Mouse (Mus musculus) urinary bladder, postnatal 4 days (tissue): ENCODE data around the gene Pawr.

Experiments
- DNase-seq, 2 experiments: peaks; one replicate each; pipeline ENCODE4 v3.0.0; 2021 to 2022; ENCODE audit warnings: low spot score in 2 of 2

Gene Pawr

DNA sequence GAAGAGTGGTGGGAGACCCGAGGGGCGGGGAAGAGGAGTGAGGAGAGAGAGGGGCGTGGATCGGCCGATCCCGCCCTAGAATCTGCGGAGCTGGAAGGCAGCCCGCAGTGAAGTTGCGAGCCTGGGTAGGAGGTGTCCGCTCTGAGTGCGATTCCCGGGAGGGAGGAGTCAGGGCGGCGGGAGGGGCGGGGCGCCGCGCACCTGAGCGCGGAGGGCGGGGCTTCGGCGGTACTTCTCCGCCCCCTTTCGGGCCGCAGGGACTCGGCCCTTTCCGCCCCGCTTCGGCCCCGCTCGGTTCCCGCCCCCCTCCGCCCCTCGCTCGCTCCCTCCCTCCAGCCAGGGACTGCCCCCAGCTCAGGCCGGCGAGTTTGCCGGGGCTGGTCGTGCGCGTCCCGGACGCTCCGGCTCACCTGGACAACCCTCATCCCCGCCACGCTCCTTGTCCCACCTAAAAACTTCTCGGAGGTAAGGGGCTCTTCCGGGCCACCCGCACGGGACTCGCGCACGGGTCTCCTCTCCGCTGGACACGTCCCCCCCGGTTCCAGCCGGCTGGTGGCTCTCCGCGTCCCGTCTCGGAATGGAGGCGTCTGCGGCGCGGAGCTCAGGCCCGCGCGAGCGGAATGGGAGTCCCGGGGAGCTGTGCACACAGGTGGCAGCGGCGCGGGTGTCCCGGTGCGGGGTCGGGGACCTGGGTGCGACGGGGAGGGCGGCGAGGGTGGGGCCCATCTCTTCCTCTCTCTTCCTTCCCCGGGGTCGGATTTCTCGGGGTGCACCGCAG, at the start of gene Pawr:
Gene Pawr, plus strand, starts transcription at position 338 of the 778 bp plus-strand sequence.
- DNase-seq = peak; percentile 79 to 85

DNA sequence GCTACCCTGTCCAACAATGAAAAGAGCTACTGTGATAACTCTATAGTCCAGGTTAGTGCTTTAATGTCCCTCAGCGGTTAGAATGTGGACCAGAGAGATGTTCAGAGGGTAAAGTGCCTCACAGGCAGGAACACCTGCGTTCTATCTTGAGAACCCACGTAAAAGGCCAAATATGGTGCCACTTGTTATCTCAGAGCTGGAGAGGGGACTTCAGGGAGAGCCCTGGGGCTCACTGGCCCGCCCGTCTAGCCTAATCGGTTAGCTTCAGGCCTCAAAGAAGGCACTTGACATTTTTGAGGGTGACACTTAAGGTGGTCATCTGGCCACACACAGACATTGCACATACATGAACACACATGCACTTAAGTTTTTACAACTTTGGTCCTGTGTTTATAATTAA, 49.6 kb upstream of the Pawr start:
- no peak for DNase-seq

DNA sequence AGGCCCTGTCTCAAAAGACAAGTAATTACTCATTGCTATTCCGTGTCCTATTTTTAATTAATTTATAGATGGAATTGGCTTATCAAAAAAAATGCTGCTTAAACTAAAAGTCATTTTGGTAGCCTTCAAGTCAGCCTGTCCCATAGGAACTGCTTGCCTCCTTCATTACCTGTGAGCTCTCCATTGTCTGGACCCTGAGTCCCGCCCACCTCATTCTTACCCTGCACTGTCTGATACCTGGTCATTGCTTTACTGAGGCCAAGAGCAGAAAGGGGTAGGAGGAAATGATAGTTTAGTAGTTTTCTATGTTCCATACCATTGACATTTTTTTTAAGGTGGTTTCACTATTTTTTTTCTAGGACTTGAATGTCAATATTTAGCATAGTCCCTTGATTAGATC, 48.5 kb upstream of the Pawr start:
- no peak for DNase-seq

DNA sequence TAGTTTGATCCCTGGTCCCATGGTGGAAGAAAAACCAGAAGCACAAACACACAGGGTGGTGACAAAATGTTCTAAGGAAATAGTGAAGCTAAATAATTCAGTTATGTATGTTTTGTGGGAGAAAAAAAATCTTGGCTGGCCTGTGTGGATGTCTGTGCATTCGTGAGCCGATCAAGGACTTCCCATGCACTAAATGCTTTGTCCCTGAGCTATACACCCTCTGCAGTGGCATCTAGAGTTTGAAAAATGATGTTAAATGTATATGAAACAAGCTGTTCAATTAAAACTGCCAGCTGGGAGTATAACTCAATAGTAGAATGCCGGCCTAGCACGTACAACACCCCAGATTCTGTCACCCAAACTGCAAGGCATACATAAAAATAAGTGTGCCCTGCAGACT, 48.1 kb upstream of the Pawr start:
- DNase-seq = no peak

DNA sequence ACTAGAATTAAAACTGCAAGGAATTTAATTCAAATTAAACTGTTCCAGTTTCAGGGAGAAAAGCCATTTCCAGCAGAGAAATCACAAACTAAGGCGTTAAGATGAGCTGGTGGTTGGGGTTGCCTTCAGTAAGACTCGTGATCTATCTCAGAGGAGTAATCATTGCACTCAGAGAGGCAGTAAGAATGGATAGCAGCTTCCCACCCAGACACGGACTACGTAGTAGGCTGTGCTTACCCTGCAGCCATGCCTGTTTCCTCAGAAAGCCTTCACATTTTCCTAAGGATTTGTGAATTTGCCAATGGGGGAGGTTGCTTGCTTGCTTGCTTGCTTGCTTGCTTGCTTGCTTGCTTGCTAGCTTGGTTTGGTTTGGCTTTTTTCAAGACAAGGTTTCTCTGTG, 47.5 kb upstream of the Pawr start:
- DNase-seq = no peak

DNA sequence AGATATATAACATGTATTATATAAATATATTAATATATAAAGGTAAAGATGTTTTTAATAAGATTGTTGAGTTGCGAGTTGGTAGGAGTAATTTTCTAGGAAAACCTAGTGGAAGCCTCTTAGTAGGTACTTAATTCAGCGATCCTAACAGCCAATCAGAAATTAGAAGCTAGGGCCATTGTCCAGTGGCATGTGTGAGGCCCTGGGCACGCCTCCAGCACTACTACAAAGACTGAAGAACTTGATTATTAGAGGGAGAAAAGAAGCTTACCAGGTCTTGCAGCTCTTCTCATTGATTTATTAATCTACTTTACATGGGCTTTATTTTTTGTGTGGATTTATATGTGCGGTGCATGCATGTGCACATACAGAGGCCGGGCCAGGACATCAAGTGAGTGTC, 46.9 kb upstream of the Pawr start:
- no peak for DNase-seq

DNA sequence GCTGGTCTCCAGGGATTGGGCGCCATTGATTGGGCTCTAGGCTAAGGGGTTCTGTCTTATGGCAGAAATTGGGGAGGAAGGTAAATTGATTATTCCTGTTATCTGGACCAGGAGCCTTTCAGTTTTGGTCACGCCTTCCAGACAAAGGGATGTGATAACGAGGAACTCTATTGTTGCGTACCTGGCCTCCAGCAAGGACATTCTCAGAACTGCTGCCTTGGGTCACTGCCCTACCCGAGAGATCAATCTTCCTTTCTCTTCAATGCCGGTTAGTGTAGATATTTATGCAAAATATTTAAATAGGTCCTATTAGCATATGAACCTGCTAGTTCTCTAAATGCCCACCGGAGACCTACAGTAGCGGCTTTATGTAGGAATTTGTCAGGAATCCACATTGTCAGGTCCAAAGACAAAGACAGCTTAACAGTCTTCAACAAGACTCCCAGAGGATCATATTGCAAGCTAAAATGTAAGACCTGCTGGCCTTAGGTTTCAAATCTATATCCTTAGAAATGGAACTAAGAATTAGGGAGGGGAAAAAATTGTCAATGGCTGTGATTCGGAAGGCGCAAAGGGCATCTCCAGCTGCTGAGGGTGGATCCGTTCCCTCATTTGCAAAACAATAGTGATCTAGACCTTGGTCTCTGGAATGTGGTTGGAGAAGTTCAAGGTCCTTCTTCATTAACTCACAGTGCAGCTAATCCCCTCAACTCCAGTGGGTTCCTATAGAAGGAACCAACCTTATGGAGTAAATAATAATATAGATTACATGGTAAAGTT, 45.1 kb upstream of the Pawr start:
- DNase-seq = no peak

DNA sequence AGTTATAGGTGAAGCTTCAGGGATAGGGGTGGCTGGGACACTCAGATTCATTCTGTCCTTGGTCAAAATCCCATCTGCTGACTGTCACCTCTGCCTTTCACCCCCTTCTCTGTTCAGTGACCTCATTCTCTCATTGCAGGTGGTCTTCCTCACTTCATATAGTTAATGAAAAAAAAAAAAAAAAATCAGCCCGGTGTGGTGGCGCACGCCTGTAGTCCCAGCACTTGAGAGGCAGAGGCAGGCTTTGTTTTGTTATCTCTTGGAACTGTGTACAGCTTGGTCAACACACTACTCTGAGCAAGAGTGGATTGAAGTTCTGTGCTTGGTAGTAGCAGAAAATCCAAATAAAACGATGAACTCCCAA, 44.5 kb upstream of the Pawr start:
- no peak for DNase-seq

DNA sequence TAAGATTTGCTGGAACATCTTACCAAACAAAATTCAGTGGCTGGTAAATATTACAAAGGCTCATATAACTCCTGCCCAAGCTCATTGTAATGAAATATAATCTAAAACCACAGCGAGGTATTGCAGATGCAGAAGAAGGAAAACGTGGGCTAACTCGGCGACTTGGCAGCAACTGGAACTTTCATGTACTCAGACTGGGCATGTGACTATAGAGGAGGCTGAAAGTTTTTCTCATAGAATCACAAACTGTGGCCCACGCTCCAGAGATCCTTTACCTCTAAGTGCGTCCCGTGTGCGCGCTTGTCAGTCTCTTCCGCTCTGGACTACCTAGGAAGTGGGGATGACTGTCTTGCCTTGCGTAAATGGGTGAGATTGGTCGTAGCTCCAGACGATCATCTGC, 41.9 kb upstream of the Pawr start:
- no peak for DNase-seq

DNA sequence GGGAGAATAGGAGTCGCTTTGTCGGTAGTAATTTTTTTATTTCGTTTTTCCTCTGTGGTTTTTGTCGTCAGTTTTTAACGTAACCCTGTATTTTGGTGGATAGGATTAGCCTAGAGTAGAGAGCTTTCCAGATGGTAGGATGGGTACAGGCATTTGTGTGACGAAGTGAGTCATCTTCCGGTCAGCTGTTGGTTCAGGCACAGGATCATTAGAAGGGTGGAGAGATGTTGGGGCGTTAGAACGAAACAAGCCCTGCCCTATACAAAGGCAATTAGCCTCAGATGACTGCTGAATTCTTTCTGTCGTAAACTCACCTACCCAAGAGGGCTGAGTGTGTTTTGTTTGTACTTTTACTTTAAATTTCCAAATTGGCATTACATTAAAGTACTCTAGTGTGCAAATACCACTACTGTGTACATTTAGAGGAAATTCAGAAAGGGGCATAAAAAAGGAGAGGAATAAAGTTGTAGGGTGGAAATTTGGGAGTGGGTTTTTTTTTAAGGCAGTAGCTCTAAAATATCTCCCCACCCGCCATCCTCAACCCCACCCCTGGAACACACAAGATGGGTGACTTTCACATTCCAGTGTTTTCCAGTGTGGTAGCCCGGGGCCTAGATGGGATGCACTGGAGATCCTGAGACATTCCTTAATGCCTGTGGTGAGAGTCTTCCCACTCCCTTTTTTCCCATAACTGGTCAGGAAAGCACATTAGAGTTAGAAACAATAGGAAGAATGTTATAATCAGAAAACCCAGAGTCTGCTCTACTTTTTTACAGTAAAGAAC, 40.0 kb upstream of the Pawr start:
- no peak for DNase-seq

DNA sequence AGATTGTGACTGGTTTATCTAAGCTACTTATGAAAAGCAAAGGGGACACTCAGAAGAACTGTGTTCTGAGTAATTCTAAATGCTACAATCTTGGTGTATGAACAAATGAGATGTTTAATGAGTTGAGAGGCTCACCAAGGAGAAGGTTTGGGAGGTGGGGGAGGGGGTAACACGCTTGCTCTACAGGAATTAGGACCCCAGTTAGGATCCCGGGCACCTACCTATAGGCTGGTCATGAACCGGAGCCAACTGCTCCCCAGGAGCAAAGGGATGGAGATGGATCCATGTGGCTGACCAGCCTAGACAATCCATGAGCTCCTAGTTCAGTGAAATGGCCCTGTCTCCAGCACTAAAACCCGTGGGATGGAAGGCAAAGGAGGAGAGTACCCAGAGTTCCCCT, 39.3 kb upstream of the Pawr start:
- no peak for DNase-seq

DNA sequence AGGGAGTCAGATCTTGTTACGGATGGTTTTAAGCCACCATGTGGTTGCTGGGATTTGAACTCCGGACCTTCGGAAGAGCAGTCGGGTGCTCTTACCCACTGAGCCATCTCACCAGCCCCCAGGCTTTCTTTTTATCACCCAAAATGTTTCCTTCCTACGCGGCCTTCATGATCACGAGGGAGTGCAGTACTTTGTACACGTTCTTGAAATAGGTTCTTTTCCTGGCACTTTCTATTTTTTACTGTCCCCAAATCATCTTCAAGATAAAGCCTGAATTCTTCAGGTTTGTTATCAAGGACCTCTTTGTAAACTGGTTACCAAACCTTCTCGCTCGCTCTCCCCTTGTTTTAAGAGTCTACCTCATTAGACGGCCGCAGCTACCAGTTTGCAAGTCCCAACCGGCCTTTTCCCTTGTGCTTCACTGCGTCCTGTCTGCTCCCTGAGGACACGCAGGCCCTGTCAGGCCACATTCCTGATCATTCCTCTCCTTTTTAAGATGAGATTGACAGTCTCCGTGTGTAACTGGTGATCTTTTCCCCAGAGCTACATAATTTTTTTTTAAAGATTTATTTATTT, 38.2 kb upstream of the Pawr start:
- no peak for DNase-seq

DNA sequence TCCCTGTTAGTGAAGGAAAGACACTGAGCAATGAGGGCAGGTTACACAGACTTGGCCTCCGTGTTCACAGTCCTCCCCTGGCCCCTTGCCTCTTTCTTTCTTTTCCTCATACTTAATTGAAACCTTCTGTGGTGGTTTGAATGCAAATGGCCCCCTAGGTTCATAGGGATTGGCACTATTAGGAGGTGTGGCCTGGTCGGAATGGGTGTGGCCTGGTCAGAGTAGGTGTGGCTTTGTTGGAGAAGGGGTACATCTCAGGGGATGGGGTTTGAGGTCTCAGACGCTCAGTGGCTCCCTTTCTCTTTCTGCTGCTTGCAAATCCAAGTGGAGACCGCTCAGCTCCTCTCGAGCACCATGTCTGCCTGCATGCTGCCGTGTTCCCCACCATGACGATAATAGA, 37.2 kb upstream of the Pawr start:
- no peak for DNase-seq

DNA sequence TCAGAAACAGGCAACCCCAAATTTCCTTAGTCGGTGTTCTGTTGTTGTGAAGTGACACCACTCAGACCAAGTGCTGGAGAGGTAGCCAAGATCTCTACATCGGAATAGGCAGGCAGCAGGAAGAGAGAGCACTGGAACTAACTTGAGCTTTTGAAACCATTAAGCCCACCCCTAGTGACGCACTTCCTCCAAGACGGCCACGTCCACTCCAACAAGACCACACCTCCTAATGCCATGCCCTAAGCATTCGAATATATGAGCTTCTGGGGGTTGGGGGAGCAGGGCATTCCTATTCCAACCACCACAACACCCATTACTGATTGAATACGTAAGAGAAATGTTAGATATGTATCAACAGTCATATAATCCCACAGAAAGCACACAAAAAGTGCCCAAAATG, 35.5 kb upstream of the Pawr start:
- no peak for DNase-seq

DNA sequence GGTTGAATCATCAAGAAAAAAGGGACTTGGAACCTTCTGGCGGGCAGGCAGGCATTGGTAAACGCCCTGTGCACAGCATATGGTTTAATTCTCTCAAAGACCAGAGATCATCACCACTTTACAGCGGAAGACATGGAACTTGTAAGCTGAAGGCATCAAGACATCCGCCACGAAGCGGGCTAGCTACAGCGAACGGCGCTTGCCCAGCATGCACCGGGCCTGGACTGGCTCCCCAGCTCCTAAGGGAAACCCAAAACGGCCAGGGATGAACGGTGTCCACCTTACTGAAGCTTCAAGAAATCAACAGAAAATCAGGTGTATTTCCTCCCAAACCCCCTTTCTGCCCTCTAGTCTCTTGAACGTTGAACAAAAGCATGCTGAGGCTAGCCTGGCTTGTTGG, 33.7 kb upstream of the Pawr start:
- no peak for DNase-seq

DNA sequence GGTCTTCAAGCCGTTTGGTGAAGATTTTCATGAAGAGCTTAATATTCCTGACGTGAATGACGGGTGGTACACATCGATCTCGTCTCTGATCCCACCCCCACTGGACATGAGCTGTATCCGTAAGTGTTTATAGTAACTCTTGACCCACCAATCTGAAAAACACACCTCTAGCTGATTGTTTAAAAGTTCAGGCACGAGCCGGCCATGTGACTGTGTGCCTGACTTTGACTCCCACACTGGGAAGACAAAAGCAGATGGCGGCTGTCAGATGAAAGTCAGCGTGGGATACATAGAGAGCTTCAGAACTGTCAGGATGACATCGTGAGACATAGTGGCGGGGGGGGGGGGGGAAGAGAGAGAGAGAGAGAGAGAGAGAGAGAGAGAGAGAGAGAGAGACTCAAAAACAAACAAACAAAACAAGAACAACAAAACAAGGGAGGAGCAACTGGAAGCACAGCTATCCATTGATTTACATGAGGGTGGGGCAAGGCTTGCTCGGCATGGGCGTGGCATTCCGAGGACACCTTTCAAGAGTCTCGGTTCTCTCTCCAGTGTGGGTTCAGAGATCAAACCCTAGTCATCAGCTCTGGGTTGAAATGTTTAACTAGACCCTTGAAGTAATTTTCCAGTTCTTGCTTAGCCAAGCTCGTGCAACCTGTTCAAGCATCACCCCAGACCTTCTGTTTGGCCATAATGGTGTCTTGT, 32.9 kb upstream of the Pawr start:
- no peak for DNase-seq

DNA sequence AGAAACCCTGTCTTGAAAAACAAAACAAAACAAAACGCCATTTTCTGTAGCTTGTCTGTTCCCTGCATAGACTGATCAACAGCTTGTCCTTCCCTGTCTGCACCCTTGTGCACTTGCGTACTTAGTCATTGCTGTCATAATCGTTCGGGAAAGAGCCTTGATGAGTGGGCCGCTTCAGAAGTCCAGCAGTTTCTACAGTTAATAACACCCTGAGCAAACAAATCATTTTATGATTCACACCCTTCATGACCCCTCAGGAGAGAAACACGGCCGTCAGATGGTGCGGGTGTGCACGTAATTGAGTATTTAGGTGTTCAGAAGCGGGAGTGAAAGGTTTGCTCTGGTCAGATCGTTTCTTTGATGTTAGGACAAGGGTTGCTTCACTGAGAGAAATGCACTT, 32.1 kb upstream of the Pawr start:
- no peak for DNase-seq

DNA sequence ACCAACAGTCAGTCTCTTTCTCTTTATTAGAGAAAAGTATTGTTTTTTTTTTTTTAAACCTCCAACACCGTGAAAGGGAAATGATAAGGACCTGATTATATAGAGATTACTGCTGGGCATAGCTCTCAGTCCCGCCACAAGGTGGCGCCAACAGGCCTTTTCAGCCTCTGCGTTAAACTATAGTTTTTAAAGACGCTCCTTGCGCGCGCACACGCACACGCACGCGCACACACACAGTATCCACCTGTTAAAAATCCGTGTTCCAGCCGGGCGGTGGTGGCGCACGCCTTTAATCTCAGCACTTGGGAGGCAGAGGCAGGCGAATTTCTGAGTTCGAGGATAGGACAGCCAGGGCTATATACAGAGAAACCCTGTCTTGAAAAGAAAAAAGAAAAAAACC, 31.1 kb upstream of the Pawr start:
- DNase-seq = peak; percentile 53 to 82

DNA sequence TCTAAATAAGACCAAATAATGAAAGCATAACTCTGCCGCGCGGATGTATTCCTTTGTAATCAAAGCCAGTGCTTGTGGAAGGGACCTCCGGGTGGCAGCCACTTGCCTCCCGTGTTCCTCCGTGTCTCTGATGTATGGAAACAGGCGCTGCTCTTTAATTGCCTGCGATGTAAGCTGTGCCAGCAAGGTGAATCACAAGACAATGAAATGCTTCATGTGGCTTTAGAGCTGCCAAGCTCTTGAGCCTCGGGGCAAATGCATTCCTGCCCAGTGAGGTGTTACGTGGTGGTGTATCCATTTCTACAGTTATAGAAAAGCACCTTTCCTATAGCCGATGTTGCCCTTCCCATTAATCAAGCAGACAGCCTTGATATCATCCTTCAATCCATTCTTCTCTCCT, 24.1 kb upstream of the Pawr start:
- DNase-seq = no peak

DNA sequence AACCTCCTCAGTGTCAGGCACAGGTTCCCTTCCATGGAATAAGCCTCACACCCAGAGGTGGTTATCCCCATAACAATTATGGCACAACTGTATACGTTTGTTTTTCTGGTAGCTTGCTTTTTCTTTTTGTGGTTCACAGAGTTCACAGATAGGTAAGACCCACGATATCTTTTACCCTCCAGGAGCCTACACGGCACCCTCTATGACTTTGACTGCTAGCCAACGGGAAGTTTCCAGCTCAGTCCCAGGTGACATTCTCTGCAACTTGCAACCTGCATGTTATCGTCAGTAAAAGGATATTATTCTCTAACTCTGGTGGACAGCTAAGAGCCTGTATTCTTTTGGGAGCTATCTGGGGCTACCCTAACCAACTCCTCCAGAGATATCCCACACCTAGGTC, 21.7 kb upstream of the Pawr start:
- DNase-seq = no peak

DNA sequence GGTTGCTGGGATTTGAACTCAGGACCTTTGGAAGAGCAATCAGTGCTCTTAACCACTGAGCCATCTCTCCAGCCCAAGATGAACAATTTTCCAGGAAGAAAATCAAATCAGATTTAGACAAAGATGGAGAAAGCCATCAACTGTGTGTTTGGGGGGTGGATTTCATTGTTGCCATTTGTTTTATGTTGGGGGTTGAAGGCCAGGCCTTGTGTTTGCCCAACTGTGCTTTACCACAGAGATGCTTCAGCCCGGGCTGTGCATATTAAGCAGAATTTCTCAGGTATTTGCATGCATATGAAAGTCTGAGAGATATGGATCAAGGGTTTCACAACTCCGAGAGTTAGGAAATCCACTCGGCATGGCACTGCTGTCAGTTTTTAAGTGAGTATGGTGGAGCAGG, 20.5 kb upstream of the Pawr start:
- DNase-seq = no peak

DNA sequence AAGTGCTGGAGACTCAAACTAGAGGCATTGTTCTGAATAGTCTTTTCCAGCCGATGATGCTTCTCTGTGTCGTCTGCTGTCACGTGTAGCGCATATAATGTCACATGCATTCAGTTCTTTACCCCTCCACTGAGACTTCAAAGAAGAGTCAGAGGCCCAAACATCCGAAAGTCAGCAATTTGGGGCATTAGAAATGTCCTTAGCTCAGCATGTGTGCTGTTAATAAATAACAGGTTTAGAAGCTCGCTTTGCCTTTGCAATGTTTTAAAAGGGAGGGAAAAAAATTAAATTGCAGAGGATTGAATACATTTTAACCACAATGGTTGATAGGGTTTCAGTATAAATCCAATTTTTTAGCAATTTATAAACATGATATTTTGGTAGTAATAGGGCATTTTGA, 18.1 kb upstream of the Pawr start:
- DNase-seq = no peak
